Mouse (Mus musculus): Measurements from ENCODE around the gene Kcnd3.

The Kcnd3 gene

GRCm38 (mm10) chr3:105453214-105453950, 1.3 kb downstream of the Kcnd3 start:
- no peak for DNase-seq (ENCODE audit: low spot score in 2 of 2)

GRCm38 (mm10) chr3:105457657-105458056, 5.5 kb downstream of the Kcnd3 start:
- no peak for DNase-seq (ENCODE audit: low spot score in 2 of 2)

DNA sequence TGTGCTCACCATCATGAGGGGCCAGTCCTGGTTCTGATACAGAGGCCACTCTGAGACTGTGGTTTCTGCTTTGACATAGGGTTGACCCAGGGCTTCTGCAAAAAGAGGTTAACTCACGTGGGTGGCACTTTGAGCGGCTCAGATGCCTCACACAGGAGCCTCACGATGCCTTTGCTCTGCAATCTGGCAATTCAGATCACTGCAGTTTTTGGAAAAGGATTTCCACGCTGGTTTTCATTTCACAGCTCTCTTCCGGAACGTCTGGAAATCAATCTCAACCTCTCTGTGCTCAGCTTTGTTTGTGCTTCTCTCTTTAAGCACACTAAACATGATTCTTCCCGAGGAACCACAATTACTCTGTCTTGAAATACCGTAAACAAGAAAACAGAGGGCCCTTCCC, 14.4 kb downstream of the Kcnd3 start:
- no peak for DNase-seq (ENCODE audit: low spot score in 2 of 2)

DNA sequence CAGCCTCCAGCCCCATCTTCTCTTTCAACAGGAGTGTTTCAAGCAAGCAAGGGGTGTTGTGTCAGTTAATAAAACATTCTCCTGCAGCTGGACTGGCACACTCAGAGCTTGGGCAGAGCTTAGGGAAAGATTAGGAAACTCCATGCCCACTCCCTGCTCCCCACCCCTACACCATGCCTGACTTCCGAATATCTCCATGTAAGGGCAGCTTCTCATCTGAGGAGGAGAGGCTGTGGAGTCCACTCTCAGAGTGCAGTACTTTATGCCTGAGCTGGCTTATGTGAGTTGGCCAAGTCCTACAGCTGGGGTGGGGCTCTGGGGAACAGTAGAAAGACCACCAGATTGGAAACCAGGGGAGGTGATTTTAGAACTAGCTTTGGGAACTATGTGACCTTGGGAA, 20.4 kb downstream of the Kcnd3 start:
- no peak for DNase-seq (ENCODE audit: low spot score in 2 of 2)

GRCm38 (mm10) chr3:105476408-105476807, 24.3 kb downstream of the Kcnd3 start:
- DNase-seq (ENCODE audit: low spot score in 2 of 2): no peak

GRCm38 (mm10) chr3:105478876-105479275, 26.7 kb downstream of the Kcnd3 start:
- no peak for DNase-seq (ENCODE audit: low spot score in 2 of 2)

DNA sequence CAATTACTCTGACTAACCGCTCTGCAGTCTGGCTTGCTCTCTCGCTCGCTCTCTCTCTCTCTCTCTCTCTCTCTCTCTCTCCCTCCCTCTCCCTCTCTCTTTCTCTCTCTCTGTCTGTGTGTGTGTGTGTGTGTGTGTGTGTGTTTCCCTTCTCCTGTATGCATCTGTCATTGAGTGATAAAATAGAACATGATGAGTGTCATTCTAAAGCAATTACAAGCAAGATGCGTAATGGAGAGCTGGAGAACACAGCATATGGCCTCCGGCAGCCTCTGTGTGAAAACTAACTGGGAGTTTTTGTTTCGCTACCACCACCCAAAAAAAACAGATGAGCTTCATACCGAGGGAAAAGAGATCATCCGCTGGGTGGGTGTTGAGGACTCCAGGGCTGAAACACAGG, 29.3 kb downstream of the Kcnd3 start:
- DNase-seq (ENCODE audit: low spot score in 2 of 2): no peak

DNA sequence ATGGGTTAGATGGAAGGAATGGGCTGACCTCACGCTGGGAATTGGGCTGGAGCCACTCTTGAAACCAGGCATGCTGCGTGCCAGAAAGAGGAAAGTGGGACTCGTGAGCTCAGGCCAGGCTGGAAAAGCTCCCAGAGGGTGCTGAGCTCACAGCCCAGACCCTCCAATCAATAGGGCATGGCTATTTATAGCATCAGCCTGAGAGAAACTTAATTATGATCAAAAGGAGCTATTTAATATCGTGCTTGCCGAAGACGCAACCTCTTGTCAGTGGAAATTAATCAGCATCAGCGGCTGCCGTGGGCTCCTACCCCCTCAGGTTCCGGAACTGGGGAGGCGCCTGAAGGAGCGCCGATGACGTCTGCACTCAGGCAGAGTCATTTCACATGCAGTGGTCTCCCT, 31.5 kb downstream of the Kcnd3 start:
- DNase-seq (ENCODE audit: low spot score in 2 of 2): no peak

DNA sequence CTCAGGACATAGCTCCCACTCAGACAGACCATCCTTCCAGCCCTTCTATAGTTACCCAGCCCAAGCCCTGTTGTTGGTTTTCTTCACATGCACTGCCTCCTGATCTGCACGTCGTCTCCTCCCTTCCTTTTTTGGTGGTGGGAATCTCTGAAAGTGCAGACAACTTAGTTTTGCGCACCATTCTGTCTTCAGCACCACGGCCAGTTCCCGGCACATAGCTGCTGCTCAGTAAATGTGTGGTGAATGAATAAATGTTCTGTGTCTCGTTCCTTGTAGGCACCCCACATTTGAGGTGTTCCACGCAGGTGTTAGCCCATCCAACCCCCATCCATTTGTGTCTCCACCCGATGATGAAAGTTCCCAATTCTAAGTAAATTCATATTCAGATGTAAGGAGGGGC, 35.0 kb downstream of the Kcnd3 start:
- DNase-seq (ENCODE audit: low spot score in 2 of 2): no peak

DNA sequence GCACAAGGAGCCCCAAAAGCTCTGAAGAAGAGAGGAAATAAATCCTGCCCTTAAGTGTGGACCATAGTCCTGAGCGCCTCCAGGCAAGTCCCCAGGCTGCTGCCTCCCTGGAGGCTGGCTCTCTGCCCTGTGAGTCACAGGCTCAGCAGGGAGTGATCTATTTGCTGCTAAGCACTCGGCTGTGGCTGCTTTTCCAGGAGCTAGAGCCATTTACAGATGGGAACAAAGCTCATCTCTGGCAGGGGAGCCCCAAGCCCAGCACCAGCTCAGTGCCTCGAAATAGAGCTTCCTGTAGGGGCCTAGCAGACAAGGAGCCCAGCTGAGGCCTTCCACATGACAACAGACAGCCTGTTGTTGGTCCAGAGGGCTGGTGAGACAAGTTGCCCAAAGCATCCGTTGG, 37.5 kb downstream of the Kcnd3 start:
- DNase-seq (ENCODE audit: low spot score in 2 of 2): peak; percentile 78 to 79

DNA sequence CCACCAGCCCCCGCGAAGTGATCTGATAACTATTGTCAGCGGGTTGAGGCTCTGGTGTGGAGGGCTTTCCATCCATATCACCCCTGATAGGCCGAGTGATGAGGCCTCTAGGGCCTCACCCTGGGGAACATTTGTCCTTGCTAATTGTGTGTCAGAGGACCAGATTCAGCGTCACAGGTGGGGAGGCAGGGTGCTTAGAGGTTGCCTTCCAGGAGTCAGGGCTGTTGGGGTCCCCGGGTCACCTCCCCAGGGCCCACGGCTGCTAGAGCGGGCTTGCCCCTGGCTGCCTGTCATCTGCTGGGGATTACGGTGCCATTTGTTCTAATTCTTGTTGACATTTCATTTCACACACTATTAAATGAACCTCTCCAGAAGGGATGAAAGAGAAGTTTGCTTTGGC, 42.8 kb downstream of the Kcnd3 start:
- DNase-seq (ENCODE audit: low spot score in 2 of 2): no peak

GRCm38 (mm10) chr3:105496216-105496615, 44.1 kb downstream of the Kcnd3 start:
- no peak for DNase-seq (ENCODE audit: low spot score in 2 of 2)

DNA sequence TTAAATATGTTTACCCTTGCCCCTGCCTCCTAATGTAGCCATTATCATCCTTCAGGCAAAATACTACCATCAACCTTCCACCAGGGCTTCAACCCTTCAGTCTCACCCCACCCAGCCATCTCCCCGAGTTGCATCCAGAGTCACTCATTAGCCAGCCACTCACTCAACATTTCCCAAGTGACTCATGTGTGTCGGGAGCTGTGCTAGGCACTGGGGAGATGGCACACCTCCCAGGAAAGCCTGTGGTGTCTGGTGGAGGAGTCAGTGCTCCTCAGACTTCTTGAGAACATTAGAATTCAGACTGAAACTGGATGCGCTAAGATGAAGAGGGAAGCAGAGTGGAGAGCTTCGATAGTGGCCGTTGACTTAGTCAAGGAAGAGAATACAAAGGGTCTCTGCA, 44.8 kb downstream of the Kcnd3 start:
- DNase-seq (ENCODE audit: low spot score in 2 of 2): no peak

GRCm38 (mm10) chr3:105501071-105501470, 48.9 kb downstream of the Kcnd3 start:
- DNase-seq (ENCODE audit: low spot score in 2 of 2): no peak

DNA sequence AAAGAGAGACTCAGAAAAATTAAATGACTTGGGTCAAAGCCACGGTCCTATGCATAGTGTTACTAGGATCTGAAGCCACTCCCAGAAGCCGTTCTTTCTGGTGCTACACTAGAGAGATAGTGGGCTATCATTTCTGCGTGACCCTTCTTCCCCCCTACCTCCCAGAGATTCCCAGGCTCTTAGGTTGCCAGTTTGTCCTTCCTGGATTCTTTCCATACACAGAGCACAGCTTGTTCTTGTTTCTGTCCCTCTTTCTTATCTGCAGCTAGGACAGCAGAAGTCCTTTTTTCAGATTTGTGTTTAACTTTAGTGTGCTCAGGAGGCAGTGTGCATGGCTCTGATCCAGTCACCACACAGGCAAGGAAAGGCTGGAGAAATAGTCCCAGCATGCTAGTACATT, 52.1 kb downstream of the Kcnd3 start:
- no peak for DNase-seq (ENCODE audit: low spot score in 2 of 2)

GRCm38 (mm10) chr3:105505161-105505872, 53.2 kb downstream of the Kcnd3 start:
- no peak for DNase-seq (ENCODE audit: low spot score in 2 of 2)

DNA sequence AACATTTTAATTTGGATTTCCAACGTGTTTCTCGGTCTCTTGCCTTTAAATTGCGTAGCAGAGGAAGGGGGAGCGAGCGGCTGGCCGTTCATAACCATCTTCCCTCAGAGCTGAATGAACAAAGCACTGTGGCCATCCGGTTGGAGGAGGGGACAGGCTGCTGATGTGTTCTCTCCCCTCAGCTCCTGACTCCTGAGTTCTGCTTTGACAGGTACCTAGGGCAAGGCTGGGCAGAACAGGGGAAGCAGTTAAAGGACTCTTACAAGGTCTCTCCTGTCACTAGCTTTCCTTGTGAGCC, 53.7 kb downstream of the Kcnd3 start:
- DNase-seq (ENCODE audit: low spot score in 2 of 2): no peak

GRCm38 (mm10) chr3:105506592-105506991, 54.5 kb downstream of the Kcnd3 start:
- no peak for DNase-seq (ENCODE audit: low spot score in 2 of 2)

GRCm38 (mm10) chr3:105509321-105509720, 57.2 kb downstream of the Kcnd3 start:
- DNase-seq (ENCODE audit: low spot score in 2 of 2): no peak

GRCm38 (mm10) chr3:105511836-105512235, 59.7 kb downstream of the Kcnd3 start:
- no peak for DNase-seq (ENCODE audit: low spot score in 2 of 2)

DNA sequence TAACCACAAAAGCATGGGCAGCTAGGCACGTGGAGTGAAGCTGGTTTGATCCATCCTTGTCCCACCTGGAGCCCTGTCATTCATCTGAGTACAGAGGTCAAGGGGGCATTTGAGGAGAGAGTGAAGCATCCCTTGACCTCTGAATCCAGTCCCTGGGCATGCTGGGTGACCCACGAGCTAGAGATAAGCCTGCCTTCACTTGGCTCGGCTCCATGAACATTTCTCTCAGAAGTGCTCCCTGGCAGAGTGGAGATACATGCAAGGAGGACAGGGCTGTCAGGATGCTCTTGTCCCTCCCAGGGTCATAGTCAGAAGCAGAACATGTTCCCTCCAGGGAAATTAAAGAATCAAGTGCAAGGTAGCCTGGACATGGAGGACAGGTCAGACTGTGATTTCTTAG, 62.1 kb downstream of the Kcnd3 start:
- no peak for DNase-seq (ENCODE audit: low spot score in 2 of 2)

DNA sequence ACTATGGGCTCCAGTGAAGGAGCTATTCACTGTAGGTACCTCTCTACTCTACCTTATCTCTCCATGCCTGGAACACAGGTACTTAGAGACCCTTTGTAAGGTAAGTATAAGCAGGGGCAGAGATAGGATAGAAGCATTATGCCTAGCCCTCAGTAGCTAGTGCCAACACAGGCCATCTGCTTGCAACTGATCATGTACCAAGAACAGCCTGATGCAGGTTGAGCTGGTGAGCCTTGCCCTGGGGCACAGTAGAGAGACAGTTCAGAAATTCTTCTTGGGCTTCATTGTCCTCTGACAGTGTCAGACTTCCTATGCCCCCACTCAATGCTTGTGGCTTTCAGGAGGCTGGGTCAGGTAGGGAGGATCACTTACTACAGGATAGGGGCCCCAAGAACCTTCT, 62.9 kb downstream of the Kcnd3 start:
- no peak for DNase-seq (ENCODE audit: low spot score in 2 of 2)

GRCm38 (mm10) chr3:105515640-105516039, 63.5 kb downstream of the Kcnd3 start:
- no peak for DNase-seq (ENCODE audit: low spot score in 2 of 2)

DNA sequence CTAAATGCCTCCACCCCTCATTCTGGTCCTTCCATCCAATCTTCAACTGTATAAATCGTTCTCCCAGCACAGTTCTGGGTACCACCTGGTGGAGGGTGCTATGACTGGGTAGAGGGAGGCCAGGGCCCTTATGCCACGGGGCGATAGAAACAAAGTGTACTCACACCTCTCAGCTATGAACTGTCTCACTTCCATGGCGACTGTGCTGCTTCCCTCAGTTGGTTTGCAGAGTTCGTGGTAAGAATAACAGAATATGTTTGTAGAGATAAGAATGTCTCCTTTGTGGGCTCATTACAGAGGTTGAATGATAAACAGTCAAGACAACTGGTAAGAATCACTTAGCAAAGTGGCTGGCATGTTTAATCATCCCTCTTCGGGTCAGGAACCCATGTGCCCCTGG, 68.3 kb downstream of the Kcnd3 start:
- no peak for DNase-seq (ENCODE audit: low spot score in 2 of 2)

Data from frontal cortex, postnatal 36 days (tissue).